Mouse (Mus musculus) cerebellum, postnatal 4 days (tissue): ENCODE measurements at regions not wholly inside any gene's neighbourhood (a gene's known extent, or its start where the extent isn't known, plus 50 kb on each side); places are given as distances from the start of the nearest gene placed in this dataset.
A peak's percentile ranks its signal among the peaks of the same experiment; 100 is the strongest.

Source experiments
- DNase-seq, 2 experiments: peaks; one replicate each; pipeline ENCODE4 v3.0.0; 2022; ENCODE audit warnings: low spot score in 2 of 2, mixed read lengths in 1 of 2

GRCm38 (mm10) chr3:58146108-58146507 is 268.4 kb upstream of the Tsc22d2 start:
- no peak for DNase-seq

GRCm38 (mm10) chr3:58146762-58147161 is 267.8 kb upstream of the Tsc22d2 start:
- DNase-seq: no peak

- DNase-seq: no peak
Observed at GRCm38 (mm10) chr3:58153141-58153540, 261.4 kb upstream of the Tsc22d2 start.

GRCm38 (mm10) chr3:58153874-58154756 is 260.4 kb upstream of the Tsc22d2 start:
- DNase-seq: no peak

- peak in 1 of 2 experiments; percentile 29 for DNase-seq
Observed at GRCm38 (mm10) chr3:58159384-58159783, 255.1 kb upstream of the Tsc22d2 start.

- no peak for DNase-seq
Observed at GRCm38 (mm10) chr3:58162238-58162637, 252.3 kb upstream of the Tsc22d2 start.

GRCm38 (mm10) chr3:58163806-58164205 is 250.7 kb upstream of the Tsc22d2 start:
- peak in 1 of 2 experiments; percentile 78 for DNase-seq

- DNase-seq: no peak
Observed at GRCm38 (mm10) chr3:58166628-58167027, 247.9 kb upstream of the Tsc22d2 start.

- no peak for DNase-seq
Observed at GRCm38 (mm10) chr3:58167121-58167520, 247.4 kb upstream of the Tsc22d2 start.

- DNase-seq: no peak
Observed at GRCm38 (mm10) chr3:58167761-58168290, 246.7 kb upstream of the Tsc22d2 start.

GRCm38 (mm10) chr3:58168522-58169185 is 245.9 kb upstream of the Tsc22d2 start:
- peak in 1 of 2 experiments; percentile 17 for DNase-seq

- no peak for DNase-seq
Observed at GRCm38 (mm10) chr3:58169786-58170185, 244.7 kb upstream of the Tsc22d2 start.

GRCm38 (mm10) chr3:58172096-58172495 is 242.4 kb upstream of the Tsc22d2 start:
- no peak for DNase-seq

GRCm38 (mm10) chr3:58173821-58174220 is 240.7 kb upstream of the Tsc22d2 start:
- DNase-seq: no peak

GRCm38 (mm10) chr3:58181715-58182114 is 232.8 kb upstream of the Tsc22d2 start:
- DNase-seq: no peak

- DNase-seq: no peak
Observed at GRCm38 (mm10) chr3:58182299-58182698, 232.2 kb upstream of the Tsc22d2 start.

GRCm38 (mm10) chr3:58183279-58183678 is 231.2 kb upstream of the Tsc22d2 start:
- DNase-seq: no peak

GRCm38 (mm10) chr3:58200462-58200861 is 214.1 kb upstream of the Tsc22d2 start:
- no peak for DNase-seq

GRCm38 (mm10) chr3:58202816-58203215 is 211.7 kb upstream of the Tsc22d2 start:
- DNase-seq: no peak

- no peak for DNase-seq
Observed at GRCm38 (mm10) chr3:58203806-58204205, 210.7 kb upstream of the Tsc22d2 start.

- DNase-seq: no peak
Observed at GRCm38 (mm10) chr3:58205526-58205925, 209.0 kb upstream of the Tsc22d2 start.

- no peak for DNase-seq
Observed at GRCm38 (mm10) chr3:58206776-58207398, 207.6 kb upstream of the Tsc22d2 start.
